Mouse (Mus musculus) Muller cell, postnatal 12 days (primary cell): ENCODE results near the gene Ucma.
A peak's percentile ranks its signal among the peaks of the same experiment; 100 is the strongest.
"Not testable (repeated sequence)": the region's sequence is repeated elsewhere in the genome, so short reads cannot be mapped to it uniquely, and the experiment has no call there.

ENCODE experiments used
- DNase-seq: peaks from one replicate; pipeline ENCODE4 v3.0.0-alpha.2; 2015; ENCODE audit errors: inconsistent ontology term

Ucma gene

GRCm38 (mm10) chr2:4975807-4976206 is at the start of gene Ucma:
Ucma (plus strand) TSS chr2:4976122.
- DNase-seq, result peak; percentile 35

GRCm38 (mm10) chr2:4927391-4927790 is 48.5 kb upstream of the Ucma start:
- DNase-seq, result no peak

GRCm38 (mm10) chr2:4929230-4929629 is 46.7 kb upstream of the Ucma start:
- DNase-seq, result no peak

- no peak for DNase-seq
Observed at GRCm38 (mm10) chr2:4934516-4934915, 41.4 kb upstream of the Ucma start.

- DNase-seq, result no peak
Observed at GRCm38 (mm10) chr2:4937931-4938330, 38.0 kb upstream of the Ucma start.

GRCm38 (mm10) chr2:4940861-4941260 is 35.1 kb upstream of the Ucma start:
- DNase-seq, result no peak

GRCm38 (mm10) chr2:4949691-4950090 is 26.2 kb upstream of the Ucma start:
- not testable (repeated sequence) for DNase-seq

- no peak for DNase-seq
Observed at GRCm38 (mm10) chr2:4950986-4951385, 24.9 kb upstream of the Ucma start.

GRCm38 (mm10) chr2:4954216-4954760 is 21.6 kb upstream of the Ucma start:
- DNase-seq, result no peak

GRCm38 (mm10) chr2:4958039-4958438 is 17.9 kb upstream of the Ucma start:
- DNase-seq, result no peak

- no peak for DNase-seq
Observed at GRCm38 (mm10) chr2:4967806-4968205, 8.1 kb upstream of the Ucma start.

GRCm38 (mm10) chr2:4969083-4969482 is 6.8 kb upstream of the Ucma start:
- no peak for DNase-seq

- DNase-seq, result peak; percentile 18
Observed at GRCm38 (mm10) chr2:4978091-4978490, 2.2 kb downstream of the Ucma start.

GRCm38 (mm10) chr2:4983987-4984386 is 8.1 kb downstream of the Ucma start:
- no peak for DNase-seq

- no peak for DNase-seq
Observed at GRCm38 (mm10) chr2:4985000-4985399, 9.1 kb downstream of the Ucma start.

GRCm38 (mm10) chr2:4986798-4987197 is 10.9 kb downstream of the Ucma start:
- no peak for DNase-seq

- peak; percentile 20 for DNase-seq
Observed at GRCm38 (mm10) chr2:4987388-4988180, 11.7 kb downstream of the Ucma start.

- no peak for DNase-seq
Observed at GRCm38 (mm10) chr2:4988826-4989424, 13.0 kb downstream of the Ucma start.

GRCm38 (mm10) chr2:4993584-4993983 is 17.7 kb downstream of the Ucma start:
- DNase-seq, result no peak

GRCm38 (mm10) chr2:4994436-4994835 is 18.5 kb downstream of the Ucma start:
- DNase-seq, result no peak

GRCm38 (mm10) chr2:4995646-4996045 is 19.7 kb downstream of the Ucma start:
- no peak for DNase-seq

- no peak for DNase-seq
Observed at GRCm38 (mm10) chr2:4996421-4996824, 20.5 kb downstream of the Ucma start.

GRCm38 (mm10) chr2:4998905-4999304 is 23.0 kb downstream of the Ucma start:
- DNase-seq, result no peak
